Mouse (Mus musculus): ENCODE measurements around the gene Trpc5os.

Gene Trpc5os

DNA sequence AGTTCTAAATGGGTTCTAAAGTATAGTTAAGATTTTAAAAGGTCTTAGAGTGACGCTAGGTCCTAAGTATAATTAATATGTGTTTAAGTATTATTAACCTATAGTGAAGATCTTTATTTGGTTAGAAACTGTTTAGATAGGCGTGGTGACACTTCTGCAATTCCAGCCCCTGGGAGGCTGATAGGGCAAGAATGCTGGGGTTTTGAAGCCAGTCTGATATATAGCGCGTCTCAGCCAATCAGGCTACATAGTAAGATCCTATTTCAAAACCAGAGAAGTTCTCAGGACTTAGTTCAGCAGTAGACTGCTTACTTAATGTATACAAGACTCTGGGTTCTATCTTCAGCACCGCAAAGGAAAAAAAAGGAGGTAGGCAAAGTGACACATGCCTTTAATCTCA, at the start of gene Trpc5os:
Gene Trpc5os, plus strand, starts transcription at position 301 of the 400 bp plus-strand sequence.
- no peak for DNase-seq (ENCODE audit: low spot score in 2 of 2)

DNA sequence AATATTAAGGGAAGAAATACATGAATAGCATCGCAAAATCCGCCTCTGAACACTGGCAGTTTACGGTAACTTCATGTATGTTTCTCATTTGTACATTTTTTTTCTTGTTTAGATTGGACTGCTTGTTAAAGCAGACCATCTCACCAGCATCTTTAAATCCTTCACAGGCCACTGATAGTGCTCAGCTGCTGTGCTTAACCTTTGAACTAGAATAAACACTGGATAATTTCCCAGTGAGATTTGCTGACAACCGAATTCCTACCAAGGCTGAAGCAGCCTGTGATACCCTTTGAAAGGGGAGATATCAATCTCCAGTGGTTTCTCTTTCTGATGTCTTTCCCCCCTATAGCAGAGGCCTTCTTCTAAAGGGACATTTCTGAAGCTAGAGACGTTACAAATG, 48.3 kb upstream of the Trpc5os start:
- no peak for DNase-seq (ENCODE audit: low spot score in 2 of 2)

DNA sequence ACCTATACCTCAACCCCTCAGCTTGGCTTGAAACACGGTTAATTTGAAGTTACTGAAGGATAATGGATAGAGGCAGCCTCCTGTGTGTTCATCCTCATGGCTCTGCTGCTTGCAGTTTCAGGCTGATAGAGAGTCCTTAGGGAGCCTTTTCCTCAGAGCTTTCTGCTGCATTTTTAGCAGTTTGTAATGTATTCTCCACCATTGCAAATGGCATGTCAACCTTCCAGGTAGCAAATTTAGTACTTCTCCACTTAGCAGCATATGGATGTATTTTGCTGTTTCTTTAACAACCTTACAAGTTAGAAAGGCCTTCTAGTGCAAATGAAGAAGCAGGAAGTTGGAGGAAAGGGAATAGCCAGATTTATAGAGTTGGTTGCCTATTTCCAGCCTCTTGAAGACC, 36.1 kb upstream of the Trpc5os start:
- DNase-seq (ENCODE audit: low spot score in 2 of 2) = no peak

DNA sequence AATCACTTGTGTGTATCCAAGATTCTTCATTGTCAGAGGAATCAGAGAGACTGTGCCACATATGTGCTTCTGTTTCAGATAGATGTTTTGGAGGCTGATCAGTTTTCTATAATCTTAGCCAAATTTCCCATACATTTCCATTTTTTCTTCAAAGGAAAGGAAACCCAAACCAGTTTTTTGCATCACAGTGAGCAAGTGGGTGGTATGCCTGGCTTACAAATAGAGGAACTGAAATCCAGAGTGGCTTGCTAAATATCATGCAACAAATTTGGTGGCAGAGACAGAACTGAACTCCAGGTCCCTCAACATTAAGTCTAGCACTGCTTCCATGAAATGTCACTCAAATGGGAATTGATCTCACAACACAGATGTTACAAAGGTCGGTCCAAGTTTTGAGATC, 35.3 kb upstream of the Trpc5os start:
- DNase-seq (ENCODE audit: low spot score in 2 of 2) = no peak

DNA sequence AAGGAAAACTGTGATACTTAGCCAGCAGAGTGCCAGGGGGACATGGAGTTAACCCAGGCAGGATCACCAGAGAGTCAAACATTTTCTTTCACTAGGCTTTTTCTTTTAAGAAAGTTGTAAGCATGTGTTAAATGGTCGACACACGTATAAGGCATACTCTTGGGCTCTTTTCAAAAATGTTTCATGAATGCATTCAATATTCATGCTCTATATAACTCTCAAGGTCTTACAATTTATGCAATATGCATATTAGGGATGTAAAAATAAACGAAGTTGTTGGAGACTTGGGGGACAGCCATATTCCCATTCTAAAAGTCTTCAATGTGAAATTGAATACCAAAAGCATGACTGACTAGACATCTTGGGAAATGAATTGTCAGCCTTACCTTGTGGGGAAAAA, 32.5 kb upstream of the Trpc5os start:
- no peak for DNase-seq (ENCODE audit: low spot score in 2 of 2)

DNA sequence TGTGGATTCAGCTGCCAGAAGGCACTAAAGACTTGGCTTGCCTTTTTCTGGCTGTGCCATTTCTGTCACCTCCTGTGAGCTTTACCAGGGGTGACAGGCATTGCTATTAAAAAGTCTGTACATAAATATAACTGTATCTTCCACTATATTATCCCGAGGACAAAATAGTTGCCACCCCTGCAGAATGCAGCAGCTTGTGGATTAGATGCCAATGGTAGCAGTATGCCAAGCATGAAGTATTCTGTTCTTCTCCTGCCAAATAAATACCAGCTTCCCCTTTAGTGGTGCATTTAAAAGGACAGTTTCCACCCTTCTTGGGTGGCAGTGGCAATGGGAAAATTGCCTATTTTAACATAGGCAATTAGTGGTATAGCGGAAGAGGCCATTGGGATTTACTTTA, 8.0 kb downstream of the Trpc5os start:
- DNase-seq (ENCODE audit: low spot score in 2 of 2) = no peak

DNA sequence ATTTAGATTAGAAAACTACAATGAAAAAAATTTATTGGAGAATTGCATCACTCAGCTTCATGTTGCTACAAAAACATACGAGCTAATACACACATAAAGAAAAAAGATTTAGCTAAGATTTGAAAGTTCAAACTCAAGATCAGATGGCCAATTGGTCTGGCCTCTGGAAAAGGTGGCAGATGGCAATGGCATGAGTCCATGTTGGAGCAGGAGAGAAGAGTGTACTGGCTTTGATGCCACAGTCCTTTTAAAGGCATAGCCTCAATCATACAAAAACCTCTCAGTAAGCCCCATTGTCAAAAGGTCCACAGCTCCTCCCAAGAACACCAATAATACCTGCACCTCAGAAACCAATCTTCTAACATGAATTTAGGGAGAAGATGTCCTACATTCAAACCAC, 35.0 kb downstream of the Trpc5os start:
- DNase-seq (ENCODE audit: low spot score in 2 of 2) = no peak

DNA sequence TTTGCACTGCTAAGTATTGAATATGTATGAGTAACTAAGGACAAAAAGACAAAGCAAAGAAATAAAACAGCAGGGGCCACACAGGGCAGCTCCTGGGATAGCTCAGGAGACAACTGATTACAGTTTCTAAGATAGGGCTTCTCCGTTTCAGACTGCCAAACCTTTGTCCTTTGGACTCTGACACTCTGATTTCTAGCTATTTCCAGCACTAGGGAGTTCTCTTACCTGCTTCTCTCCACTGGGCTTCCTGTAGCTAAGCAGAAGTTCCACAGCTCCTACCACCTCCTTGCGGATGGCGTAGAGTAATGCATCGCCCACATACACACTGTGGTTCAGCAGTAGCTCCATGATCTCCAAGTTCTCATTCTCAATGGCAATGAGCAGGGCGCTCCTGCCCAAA, 66.9 kb downstream of the Trpc5os start:
- DNase-seq (ENCODE audit: low spot score in 2 of 2) = no peak

DNA sequence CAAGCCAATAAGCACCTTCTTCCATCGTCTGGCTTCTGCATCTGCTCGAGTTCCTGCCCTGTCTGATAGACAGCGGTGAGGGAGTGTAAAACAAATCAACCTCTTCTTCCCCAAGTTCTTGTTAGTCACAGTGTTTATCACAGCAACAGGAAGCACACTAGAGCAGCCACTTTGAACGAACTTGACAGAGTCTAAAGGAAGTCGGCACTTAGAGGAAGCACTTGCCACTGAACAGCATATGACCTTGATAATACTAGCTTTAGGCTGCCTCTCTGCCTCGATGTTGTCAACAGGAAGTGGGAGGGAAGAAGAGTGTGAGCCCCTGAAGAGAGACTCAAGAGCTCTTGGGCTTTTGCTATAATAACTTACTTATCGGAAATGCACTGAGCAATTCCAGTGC, 69.7 kb downstream of the Trpc5os start:
- DNase-seq (ENCODE audit: low spot score in 2 of 2) = peak; percentile 28 to 37

Data from thymus, postnatal 10 days (tissue).